Mouse (Mus musculus) lung, embryonic 14.5 days (tissue): ENCODE data around the gene Dcaf12. TPM values are rescaled to one million over a fixed set of nuclear protein-coding genes. Genes with fewer than 3 reads are reported as not detected.

Experiments used
- ATAC-seq: fragments of 200-750 bp; cut with Nextera tagmentation; 2 replicates; pipeline ENCODE4 v1.8.0; 2017; ENCODE audit warnings: mild to moderate bottlenecking, moderate TSS enrichment, moderate library complexity; ENCODE audit not compliant: insufficient read depth
- DNase-seq: peaks from one replicate; pipeline ENCODE4 v3.0.0-alpha.2; 2015
- H3K27ac ChIP-seq: fragments of 300-500 bp; sonication (generic); 2 replicates; pipeline ENCODE4 v1.5.1; 2014; ENCODE audit warnings: low read depth, mild to moderate bottlenecking, moderate library complexity
- H3K27me3 ChIP-seq: fragments of 300-500 bp; sonication (generic); 2 replicates; pipeline ENCODE4 v1.6.1; 2014; ENCODE audit warnings: low read length, control low read depth; ENCODE audit not compliant: insufficient read depth
- H3K36me3 ChIP-seq: fragments of 300-500 bp; sonication (generic); 2 replicates; pipeline ENCODE4 v1.6.1; 2014; ENCODE audit warnings: control low read depth; ENCODE audit not compliant: insufficient read depth
- H3K4me1 ChIP-seq: fragments of 300-500 bp; sonication (generic); 2 replicates; pipeline ENCODE4 v1.6.1; 2014; ENCODE audit warnings: antibody characterized with exemption, control low read depth; ENCODE audit not compliant: insufficient read depth
- H3K4me2 ChIP-seq: fragments of 300-500 bp; sonication (generic); 2 replicates; pipeline ENCODE4 v1.6.1; 2014; ENCODE audit warnings: mild to moderate bottlenecking
- H3K4me3 ChIP-seq: fragments of 300-500 bp; sonication (generic); 2 replicates; pipeline ENCODE4 v1.5.1; 2014; ENCODE audit warnings: low read depth, low read length
- H3K9ac ChIP-seq: fragments of 300-500 bp; sonication (generic); 2 replicates; pipeline ENCODE4 v1.6.1; 2014
- H3K9me3 ChIP-seq: fragments of 300-500 bp; sonication (generic); 2 replicates; pipeline ENCODE4 v1.6.1; 2016; ENCODE audit warnings: low read depth, low read length, control low read depth
- CTCF ChIP-seq: IDR thresholded peaks from 2 replicates; pipeline ENCODE4 v1.5.1; 2016; ENCODE audit warnings: antibody characterized with exemption, low read depth
- WGBS: fragments of 180-500 bp; shearing (Covaris S2); extraction: QIAGEN DNeasy Blood & Tissue Kit; methylation state at CpG from one replicate; pipeline ENCODE4 v1.1.7; 2014; 5-methylcytosine and 5-hydroxymethylcytosine counted together
- polyA plus RNA-seq: library from polyadenylated mRNA; unstranded; fragments of >200 nt; fragmentation: Nextera tagmentation; extraction: Ambion mirVana; gene quantifications from 2 replicates; pipeline ENCODE4 v1.2.1, GENCODE M21; 2014

Dcaf12 gene
- polyA plus RNA-seq, 1 experiment from 2014 or later, result 53.5 TPM

- no peak overlapping the region for H3K4me3 ChIP-seq
- H3K9ac ChIP-seq, result no peak overlapping the region
- WGBS, result 89% methylated on average over 9 of the region's 9 CpGs
- DNase-seq, result no peak
- ATAC-seq, result no peak
- H3K9me3 ChIP-seq, result no peaks in the 10 kb centered on the region
- no peak overlapping the region for H3K4me2 ChIP-seq
- H3K4me1 ChIP-seq, result peaks cover 6% of the 10 kb centered on the region
- no peak overlapping the region for H3K27ac ChIP-seq
- H3K36me3 ChIP-seq, result peaks cover 64% of the 10 kb centered on the region
- TF ChIP-seq CTCF, result no peak
- no peaks in the 10 kb centered on the region for H3K27me3 ChIP-seq
Measured at GRCm38 (mm10) chr4:41310567-41311563, 3.8 kb downstream of the Dcaf12 start.

- WGBS, result 87% methylated on average over 6 of the region's 6 CpGs
- Histone ChIP-seq H3K36me3 (peaks cover 84% of the 10 kb centered on the region), H3K9me3 (no peaks in the 10 kb centered on the region), H3K4me2 (no peak overlapping the region), H3K4me1 (no peaks in the 10 kb centered on the region), H3K27me3 (no peaks in the 10 kb centered on the region), H3K9ac (no peak overlapping the region), H3K4me3 (no peak overlapping the region), H3K27ac (no peak overlapping the region)
- DNase-seq (no peak), ATAC-seq (no peak)
- no peak for TF ChIP-seq CTCF
Measured at GRCm38 (mm10) chr4:41307406-41307805, 7.3 kb downstream of the Dcaf12 start.

GRCm38 (mm10) chr4:41304302-41304701 is 10.4 kb downstream of the Dcaf12 start:
- ATAC-seq, result no peak

GRCm38 (mm10) chr4:41303671-41304070 is 11.0 kb downstream of the Dcaf12 start:
- no peak for ATAC-seq
- TF ChIP-seq CTCF, result no peak
- no peak overlapping the region for H3K9ac ChIP-seq
- peaks cover 85% of the 10 kb centered on the region for H3K36me3 ChIP-seq
- DNase-seq, result no peak
- H3K4me2 ChIP-seq, result no peak overlapping the region
- H3K4me3 ChIP-seq, result no peak overlapping the region
- H3K9me3 ChIP-seq, result no peaks in the 10 kb centered on the region
- H3K4me1 ChIP-seq, result no peaks in the 10 kb centered on the region
- H3K27me3 ChIP-seq, result no peaks in the 10 kb centered on the region
- H3K27ac ChIP-seq, result no peak overlapping the region
- 88% methylated on average over 7 of the region's 7 CpGs for WGBS

More at GRCm38 (mm10) chr4:41304302-41304701, 10.4 kb downstream of the Dcaf12 start:
- no peaks in the 10 kb centered on the region for H3K9me3 ChIP-seq
- H3K27ac ChIP-seq, result no peak overlapping the region
- no peak overlapping the region for H3K9ac ChIP-seq
- no peak for TF ChIP-seq CTCF
- DNase-seq, result peak; percentile 12
- H3K36me3 ChIP-seq, result peaks cover 85% of the 10 kb centered on the region
- H3K4me2 ChIP-seq, result no peak overlapping the region
- H3K4me1 ChIP-seq, result no peaks in the 10 kb centered on the region
- WGBS, result 67% methylated on average over 3 of the region's 3 CpGs
- no peaks in the 10 kb centered on the region for H3K27me3 ChIP-seq
- no peak overlapping the region for H3K4me3 ChIP-seq

GRCm38 (mm10) chr4:41298976-41299375 is 15.7 kb downstream of the Dcaf12 start:
- H3K4me2 ChIP-seq, result no peak overlapping the region
- H3K36me3 ChIP-seq, result peaks cover 99% of the 10 kb centered on the region
- TF ChIP-seq CTCF, result no peak
- no peak overlapping the region for H3K9ac ChIP-seq
- no peak overlapping the region for H3K27ac ChIP-seq
- no peaks in the 10 kb centered on the region for H3K4me1 ChIP-seq
- ATAC-seq (no peak), DNase-seq (no peak)
- no peaks in the 10 kb centered on the region for H3K27me3 ChIP-seq
- 92% methylated on average over 5 of the region's 5 CpGs for WGBS
- no peak overlapping the region for H3K4me3 ChIP-seq
- H3K9me3 ChIP-seq, result no peaks in the 10 kb centered on the region

- 95% methylated on average over 7 of the region's 7 CpGs for WGBS
- Histone ChIP-seq H3K4me3 (no peak overlapping the region), H3K27me3 (no peaks in the 10 kb centered on the region), H3K36me3 (peaks cover 99% of the 10 kb centered on the region), H3K27ac (no peak overlapping the region), H3K9me3 (no peaks in the 10 kb centered on the region), H3K9ac (no peak overlapping the region), H3K4me1 (no peaks in the 10 kb centered on the region), H3K4me2 (no peak overlapping the region)
- ATAC-seq (no peak), DNase-seq (no peak)
- TF ChIP-seq CTCF, result no peak
Measured at GRCm38 (mm10) chr4:41295960-41296359, 18.7 kb downstream of the Dcaf12 start.

GRCm38 (mm10) chr4:41295507-41295906 is 19.2 kb downstream of the Dcaf12 start:
- Histone ChIP-seq H3K36me3 (peaks cover 100% of the 10 kb centered on the region), H3K4me3 (no peak overlapping the region), H3K9me3 (no peaks in the 10 kb centered on the region), H3K4me1 (no peaks in the 10 kb centered on the region), H3K27ac (no peak overlapping the region), H3K9ac (no peak overlapping the region), H3K27me3 (no peaks in the 10 kb centered on the region), H3K4me2 (no peak overlapping the region)
- ATAC-seq (no peak), DNase-seq (no peak)
- no peak for TF ChIP-seq CTCF
- 95% methylated on average over 11 of the region's 11 CpGs for WGBS
